Mouse (Mus musculus): Measurements from ENCODE around the gene Myo6.
A peak's percentile ranks its signal among the peaks of the same experiment; 100 is the strongest.

Gene Myo6

DNA sequence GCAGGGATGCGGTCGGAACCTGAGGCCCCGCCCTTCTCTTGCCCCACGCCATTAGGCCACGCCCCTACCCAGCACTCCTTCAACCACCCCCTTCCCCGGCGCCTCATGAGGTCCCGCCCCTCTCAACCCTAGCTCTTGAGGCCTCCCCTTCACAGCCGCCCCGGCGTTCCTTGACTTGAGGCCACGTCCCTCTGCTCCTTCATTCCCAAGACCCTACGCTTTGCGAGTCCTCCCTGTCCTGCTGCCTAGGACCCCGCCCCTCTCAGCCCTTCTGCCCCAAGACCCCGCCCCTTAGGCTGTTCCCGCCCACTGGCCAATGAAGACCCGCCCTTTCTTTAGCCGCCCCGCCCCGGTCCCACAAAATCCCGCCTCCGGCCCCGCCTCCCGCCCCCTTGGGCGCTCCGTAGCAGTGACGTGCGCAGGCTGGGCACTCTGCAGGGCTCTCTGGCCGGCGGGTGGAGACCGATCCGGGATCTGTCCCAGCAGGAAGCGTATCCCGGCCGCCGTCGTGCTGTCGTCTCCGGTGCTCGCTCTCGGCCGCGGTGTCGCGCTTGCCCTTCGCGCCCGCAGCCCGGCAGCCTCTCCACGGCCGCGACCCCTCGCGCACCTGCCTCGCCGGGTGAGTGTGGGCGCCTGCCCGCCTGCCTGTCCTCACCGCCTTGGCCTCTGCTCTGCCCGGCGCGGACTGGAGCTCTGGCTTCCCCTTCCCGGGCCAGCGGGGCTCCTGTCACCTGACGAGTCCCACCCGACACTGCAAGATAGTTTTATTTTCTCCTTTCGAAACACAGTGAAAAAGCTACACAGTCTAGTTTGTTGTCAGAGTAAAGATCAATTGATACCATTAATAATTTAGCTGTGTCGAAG is at the start of gene Myo6:
Gene Myo6 (plus strand): TSS at position 421 of the 864 bp plus-strand sequence.
- DNase-seq: peak; percentile 95

DNA sequence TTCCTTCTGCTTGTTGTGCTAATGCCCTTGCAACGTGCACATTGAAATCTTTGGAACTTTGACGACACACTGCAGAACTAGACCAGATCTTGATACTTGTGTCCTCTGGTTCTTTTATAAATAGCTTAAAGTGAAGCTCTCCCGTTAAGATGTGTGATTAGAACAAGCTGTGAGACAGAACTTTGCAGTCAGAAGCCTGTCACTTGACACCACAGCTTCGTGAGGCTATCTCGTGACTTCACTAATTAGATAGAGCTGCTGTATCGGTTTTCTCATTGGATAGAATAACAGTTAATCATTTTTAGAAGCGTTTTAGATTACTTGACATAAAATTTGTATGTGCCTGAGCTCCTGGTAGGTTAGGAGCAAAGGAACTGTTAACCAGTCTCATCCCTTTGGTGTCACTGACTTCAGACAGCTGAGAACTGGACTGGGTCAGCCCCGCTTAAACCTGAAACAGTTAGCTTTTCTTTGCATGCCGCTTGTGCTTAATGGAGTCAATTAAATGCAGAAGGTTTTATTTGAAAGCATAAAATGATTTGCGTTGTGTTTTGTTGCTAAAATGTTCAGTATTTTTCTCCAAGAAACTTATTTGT is 18.7 kb upstream of the Myo6 start:
- peak; percentile 38 for DNase-seq

DNA sequence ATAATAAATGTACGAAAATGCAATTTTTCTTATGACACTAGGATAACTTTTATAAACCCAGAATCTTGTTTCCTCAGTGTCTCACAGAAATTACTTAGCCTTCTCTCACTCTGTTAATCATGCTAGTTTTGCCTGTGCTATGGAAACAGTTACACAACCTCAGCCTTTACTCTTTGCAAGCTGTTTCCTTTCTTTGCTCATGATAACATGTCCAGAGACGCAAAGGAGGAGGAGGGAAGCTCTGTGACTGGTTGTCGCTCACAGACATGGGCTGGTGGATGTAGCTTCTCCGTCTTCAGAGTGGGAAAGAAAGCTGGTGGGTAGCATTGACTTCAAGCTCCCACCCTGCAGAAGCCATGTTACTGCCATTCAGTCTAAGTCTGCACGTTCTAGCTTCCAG is 15.2 kb upstream of the Myo6 start:
- no peak for DNase-seq

DNA sequence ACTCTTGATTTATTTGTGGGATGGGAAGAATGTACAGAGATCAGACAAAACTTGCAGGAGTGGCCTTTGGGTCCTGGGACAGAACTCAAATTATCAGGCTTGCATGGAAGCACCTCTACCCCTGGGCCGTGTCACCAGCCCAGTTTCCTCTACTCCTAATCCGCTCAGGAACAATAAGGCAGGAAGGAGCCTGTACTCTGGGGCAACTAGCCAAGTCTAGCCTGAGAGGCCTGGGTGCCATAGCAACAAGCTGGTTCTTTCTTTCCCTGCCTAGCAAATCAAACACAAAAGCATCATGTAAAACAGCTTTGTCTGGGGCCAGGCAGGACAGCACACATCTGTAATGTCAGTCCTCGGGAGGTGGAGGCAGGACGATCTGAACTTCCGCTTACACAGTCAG is 9.6 kb upstream of the Myo6 start:
- DNase-seq: peak; percentile 75

DNA sequence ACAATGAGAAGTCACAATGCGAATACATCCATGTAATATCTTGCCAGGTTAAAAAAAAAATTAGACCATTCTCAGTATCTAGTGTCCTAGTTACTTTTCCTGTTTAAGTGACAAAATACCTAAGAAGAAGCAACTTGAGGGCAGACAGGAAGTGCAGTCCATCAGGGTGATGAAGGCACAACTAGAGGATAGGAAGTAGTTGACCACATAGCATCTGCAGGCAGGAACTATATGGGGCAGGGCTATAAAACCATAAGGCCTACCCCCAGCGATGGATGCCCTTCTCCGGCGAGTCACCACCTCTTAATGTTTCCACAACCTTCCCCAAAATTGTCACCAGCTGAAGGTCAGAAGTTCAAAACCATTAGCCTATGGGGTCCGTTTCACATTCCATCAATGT is 8.1 kb upstream of the Myo6 start:
- DNase-seq: no peak

DNA sequence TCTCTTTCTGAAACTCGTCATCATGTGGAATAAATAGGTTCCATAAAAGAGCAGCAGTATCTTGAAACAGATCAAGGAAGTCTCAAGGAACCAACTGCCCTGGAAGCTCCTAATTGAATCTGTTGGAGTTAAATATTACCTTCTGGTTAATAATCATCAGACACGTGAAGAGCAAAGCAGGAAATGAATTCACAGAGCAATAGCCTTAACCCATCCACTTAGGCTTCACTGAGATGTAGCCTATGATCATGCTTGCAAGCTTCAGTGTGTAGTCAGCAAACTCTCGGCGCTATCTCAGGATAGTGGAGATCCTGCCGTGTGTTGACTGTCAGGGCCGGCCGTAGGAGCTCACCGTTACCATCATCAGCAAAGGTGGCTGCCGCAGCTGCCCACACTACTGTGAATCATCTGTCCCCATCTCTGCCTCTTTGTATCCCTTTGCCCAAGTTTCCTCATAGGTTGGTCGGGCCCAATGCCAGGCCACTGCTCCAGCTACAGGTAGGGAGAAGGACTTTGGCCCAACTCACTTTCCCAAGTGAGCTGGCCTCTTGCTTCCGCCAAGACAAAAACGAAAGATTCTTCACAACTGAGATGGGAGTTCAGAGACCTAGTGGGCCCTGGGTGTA is 6.9 kb upstream of the Myo6 start:
- peak; percentile 83 for DNase-seq

DNA sequence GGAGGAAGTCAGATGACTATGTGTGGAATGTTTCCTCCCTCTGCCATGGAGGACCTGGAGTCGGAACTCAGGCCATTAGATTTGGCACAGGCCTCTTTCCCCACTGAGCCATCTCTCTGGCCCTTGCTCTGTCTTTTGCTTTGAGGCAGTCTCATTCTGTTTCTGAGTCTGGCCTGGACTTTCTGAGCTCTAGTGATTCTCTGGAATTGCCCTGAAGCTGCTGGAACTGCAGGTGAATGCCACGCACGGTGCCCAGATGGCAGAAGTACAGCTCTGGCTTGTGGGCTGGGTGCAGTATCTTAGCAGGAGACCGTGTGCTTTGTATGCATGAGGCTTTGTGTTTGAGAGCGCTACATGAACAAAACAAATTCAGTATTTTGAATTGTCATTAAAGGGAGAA is 5.9 kb upstream of the Myo6 start:
- peak; percentile 79 for DNase-seq

DNA sequence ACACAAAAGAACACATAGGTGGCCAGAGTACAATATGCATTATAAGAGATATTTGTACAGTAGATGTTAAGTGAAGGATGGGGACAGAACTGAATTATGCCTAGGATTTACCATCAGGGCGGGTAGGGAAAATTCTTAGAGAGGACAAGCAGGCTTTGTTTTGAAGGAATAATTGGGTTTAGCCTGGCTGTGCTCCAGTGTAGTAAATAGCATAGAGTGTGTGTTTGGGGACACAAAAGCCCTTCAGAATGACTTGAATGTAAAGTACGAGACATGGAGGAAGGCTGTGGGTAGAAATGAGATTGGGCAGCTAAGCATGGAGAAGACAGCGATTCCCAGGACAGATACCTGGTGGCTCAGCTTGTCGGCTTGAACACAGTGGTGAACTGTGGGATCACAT is 3.4 kb upstream of the Myo6 start:
- no peak for DNase-seq

DNA sequence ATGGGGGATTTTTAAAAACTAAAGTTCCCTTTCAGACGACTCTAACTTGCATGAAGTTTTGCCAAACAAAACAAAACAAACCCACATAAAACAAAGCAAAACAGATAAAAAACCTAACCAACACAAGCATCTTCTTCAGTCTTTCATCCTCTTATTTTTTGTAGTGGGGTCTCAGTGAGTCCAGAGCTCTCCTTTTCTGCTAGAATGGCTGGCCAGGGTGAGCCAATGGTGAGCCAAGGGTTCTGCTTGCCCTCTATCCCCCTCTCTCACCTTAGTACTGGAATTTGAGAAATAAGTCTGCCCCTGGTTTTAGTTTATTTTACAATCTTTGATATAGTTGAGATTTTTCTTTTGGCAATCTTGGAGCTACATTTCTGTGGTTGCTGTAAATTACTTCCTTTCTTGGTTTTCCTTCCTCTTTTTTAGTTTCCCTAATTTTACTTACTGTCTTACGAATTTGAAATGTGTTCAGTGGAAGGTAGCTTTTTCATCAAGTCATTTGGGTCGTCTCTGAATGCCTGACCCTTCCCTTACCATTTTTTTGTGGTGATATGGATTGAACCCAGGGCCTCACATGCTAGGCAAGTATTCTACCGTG is 1.6 kb upstream of the Myo6 start:
- DNase-seq: no peak

DNA sequence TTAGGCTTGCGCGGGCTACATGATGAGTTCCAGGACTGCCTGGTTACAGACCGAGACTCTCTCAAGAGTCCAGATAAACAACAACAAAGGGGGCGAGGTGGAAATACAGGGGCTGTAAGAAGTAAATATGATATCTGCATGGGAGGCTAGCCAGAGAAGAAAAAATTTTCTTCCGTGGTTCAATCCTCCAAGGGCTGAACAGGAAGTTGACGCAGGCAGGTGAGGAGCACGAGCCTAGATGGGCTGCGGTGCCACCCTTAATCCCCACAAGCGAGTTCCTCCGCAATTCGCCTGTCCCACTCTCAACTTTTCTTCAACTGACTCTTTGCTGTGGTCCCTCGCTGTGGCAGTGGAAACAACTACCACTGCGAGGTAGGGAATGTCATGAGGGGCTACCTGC is 640 bp upstream of the Myo6 start:
- no peak for DNase-seq

DNA sequence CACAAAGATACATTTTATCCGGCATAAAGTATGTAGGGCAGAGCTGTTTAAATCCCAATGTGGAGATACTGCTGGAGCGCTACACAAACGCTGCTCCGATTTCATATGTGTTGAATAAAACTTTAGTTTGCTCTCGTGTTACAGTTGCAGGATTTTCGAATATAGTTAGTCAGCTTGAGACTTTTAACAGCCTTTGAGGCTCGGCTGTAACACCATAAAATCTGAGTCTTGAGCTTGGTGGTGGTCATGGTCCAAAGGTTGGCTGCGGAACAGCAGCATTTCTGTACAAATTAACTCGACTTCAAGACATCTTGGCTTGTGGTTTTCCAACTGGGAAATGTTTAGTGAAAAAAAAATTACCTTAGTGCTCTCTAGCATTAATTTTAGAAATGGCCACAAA is 859 bp downstream of the Myo6 start:
- DNase-seq: peak; percentile 90

DNA sequence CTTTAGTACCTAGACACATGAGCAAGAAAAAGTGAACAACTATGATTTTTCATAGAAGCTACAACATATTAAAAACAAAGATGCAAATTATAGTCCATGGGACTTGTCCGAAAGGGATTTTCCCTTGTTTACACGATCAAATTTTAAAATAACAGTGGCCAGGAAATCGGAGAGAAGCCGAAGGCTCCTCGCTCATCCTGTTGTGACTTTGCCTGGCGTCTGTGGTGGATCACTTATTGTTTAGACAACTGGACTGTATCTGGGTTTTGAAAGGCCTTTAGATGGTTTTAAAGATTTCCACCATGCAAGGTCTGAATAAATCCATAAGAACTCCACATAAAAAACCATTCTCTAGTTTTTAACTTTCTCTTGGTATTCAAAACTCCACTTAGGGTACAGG is 1.6 kb downstream of the Myo6 start:
- peak; percentile 43 for DNase-seq

DNA sequence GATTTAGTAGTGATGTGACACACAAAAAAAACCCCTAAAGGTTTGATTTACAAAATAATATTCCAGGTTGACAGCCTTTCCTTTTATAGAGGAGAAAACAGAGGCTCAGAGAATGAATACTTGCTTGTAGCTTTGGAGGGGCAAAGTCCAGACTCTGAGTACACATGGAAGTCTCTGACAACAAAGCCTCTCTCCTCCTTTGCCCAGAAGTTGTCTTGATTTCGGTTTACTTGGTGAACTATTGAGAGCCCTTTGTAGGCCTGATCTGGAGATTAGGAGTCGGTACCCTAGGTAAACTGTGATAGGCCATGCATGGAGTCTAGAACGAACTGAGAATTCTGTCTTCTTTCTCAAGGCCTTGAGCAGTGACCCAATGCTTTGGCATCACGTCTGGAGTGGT is 2.3 kb downstream of the Myo6 start:
- peak; percentile 85 for DNase-seq

DNA sequence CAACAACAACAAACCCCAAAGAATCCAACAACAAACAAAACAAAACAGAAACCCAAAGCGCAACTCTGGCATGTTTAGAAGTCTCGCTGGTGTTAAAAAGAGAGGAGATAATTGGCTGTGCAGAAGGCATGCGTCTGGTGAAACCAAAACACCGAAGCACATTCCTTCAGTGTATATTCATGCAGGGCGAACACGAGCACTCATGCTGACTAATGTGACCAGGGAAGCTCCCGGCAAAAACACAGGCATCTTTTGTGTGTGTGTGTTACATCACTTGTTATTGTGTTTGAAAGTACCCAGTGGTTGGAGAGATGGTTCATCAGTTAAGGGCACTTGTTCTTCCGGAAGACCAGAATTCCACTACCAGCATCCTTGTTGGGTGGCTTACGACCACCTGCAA is 4.7 kb downstream of the Myo6 start:
- no peak for DNase-seq

DNA sequence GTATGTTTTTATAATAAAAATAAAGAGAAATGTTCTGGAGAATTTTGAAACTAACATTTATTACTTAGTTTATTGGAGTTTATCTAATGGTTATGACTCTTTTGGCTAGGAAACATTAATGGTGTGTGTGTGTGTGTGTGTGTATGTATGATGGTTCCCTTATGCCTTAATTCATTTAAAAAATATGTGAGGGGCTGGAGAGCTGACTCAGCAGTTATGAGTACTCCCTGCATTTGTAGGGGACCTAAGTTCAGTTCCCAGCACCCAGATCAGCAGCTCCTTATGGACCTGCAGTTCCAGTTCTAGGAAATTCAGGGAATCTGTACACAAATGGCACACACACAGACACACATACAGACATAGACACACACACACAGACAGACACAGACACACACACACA is 6.4 kb downstream of the Myo6 start:
- DNase-seq: no peak

DNA sequence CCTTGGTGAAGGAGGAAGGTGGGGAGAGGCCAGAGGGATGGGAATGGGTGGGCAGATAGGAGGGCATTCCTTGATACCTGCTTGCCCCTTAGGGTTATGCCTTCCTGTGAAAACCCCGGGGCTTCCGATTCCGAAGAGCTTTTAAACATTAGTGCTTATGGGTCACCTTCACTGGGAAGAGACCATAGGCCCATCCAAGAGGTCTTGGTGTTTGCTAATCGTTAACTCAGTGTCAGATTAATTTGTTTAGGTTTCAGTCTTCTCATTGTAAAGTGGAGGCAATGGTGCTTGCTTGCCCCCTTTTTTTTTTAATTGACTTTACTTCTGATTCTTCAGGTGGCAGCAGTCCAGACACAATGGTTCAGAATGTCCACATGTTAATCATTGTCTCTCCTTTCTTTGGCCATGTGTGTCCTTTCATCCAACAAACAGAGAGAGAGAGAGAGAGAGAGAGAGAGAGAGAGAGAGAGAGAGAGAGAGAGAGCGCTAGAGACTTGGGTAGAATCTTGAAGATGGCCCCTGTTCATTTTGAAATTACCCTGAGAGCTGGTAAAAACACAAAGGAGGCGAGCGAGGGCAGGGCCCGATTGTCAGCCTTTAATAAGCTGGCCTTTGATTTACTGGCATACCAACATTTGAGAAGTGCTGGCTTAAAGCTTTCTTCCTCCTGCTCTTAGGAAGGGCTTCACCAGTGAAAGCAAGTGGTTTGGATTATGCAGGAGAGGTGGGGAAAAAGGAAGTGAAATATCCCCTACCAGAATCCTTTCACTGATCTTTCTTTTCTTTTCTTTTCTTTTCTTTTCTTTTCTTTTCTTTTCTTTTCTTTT is 7.8 kb downstream of the Myo6 start:
- DNase-seq: peak; percentile 52

DNA sequence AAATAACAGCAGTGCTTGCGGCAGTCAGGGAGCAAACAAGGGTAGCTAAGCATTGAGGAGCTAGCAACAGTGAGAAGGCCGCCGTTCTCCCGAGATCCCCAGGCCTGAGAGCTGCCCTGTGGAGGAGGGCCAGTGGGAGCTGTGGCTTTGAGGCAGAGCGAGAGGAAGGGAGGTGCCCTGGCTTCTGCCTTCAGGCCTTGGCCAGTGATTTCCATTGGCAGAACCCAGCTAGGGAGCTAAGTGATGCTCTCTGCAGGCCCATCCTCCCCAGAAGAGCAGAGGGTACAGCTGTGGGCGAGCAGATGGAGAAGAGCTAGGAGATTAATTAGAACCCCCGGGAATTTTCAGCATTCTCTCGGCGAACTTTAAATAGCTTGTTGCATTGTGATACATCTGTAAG is 8.8 kb downstream of the Myo6 start:
- peak; percentile 38 for DNase-seq

DNA sequence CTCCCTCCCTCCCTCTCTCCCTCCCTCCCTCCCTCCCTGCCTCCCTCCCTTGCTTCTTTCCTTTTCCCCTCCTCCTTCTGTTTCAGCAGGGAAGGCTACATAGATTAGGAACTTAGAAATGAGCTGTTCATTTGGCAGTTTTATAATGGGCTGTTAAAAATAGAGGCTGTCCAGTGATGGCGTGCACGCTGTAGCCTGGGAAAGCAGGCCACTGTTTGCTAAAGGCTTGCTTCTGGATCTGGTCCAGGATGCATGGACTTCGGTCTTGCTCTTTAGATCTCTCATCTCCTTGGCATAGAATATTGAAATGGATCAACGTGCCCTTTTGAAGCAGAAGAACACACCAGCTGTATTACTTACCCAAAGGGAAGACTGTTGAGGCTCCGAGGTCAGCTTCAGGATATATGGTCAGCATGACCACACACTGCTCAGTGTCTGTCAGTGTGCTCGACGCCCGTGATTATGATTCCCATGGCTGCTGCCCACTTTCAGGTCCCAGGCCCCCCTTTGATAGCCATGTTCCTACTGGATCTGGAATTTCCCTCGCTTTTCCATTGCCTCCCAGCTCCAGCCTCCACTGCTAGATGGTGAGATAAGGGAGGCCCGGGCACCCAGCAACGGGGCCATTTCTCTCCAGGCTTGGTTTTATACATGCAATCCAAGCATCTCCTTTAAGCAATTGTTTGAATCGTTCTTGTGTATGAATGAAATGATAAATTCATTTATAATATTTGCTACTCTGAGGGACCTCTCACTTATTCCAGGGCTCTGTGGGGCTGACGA is 12.1 kb downstream of the Myo6 start:
- peak; percentile 82 for DNase-seq

DNA sequence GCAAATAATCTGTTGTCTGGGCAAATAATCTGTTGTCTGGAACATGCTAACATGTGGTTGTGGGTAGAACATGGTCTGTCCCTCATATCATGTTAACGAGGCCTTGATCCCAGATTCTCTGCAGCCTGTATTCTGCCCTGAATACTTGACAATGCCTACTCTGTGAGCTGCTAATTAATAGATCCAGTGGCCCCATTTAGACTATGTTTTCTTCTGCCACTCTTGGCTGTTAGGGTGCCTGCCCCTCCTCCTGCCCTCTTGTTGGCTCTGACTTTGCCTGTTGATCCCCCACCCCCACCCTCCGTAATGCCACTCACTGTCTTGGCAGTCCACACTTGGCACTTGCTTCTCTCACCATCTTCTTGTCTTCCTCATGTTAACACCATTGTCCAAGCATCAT is 13.8 kb downstream of the Myo6 start:
- no peak for DNase-seq

DNA sequence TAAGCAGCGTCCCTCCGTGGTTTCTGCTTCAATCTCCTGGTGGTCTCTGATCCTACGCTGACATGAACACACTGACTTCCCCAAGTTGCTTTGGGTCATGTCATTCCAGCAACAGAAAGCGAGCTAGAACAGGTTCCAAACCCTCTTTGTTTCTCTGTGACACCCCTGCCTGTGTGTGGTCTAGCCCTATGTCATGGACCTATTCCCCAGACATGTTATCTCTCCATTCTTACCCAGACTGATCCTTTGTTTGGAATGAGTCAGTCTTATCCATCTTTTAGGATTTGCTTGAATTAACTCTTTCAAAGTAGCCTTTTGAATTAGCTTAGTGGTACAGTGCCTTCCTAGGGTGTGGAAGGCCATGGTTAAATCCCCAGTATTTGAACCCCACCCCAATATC is 14.9 kb downstream of the Myo6 start:
- no peak for DNase-seq

DNA sequence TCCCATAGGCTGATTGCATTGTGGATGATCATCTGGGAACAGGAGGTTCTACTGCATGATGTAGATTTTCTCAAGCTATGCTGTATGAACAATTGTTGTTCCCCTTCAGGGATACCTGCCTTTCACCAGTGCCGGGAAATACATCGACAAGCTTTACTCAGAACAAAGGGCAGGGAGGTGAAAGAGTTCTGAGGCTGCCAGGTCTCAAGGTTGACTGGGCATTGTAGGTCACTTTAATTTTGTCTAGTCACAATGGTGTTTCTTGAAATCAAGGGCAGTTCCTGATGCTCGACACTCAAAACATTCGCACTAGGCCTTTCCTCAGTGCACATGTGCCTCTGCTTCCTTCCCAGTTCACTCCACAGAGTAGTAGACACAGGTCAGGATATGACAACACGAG is 15.9 kb downstream of the Myo6 start:
- DNase-seq: peak; percentile 61

DNA sequence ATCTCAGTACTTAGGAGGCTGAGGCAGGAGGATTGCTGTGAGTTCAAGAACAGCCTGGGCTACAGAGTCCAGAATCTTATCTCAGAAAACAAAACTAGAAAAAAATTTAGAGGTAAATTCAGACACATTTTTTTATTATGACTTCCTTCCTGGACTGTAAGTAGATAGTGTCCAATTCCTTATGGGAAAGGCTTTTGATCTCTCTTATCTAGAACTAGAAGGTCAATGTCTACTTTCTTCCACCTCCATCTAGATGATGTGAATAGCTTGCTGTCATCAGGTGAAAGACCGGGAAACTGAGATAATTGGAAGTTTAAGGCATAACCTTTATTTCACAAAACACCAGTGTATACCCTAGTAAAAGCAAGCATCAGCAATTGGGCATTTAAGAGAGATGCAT is 16.9 kb downstream of the Myo6 start:
- no peak for DNase-seq

Measured in kidney, adult 9 months (tissue).